Mouse (Mus musculus) monocyte, adult 2 months (primary cell): ENCODE measurements around the gene Gm10424.
"Not testable (repeated sequence)": the region's sequence is repeated elsewhere in the genome, so short reads cannot be mapped to it uniquely, and the experiment has no call there.

Experiments
- DNase-seq, 2 experiments: peaks; one replicate each; pipeline ENCODE4 v3.0.0; 2022; ENCODE audit warnings: low spot score in 2 of 2, low read depth in 1 of 2

The Gm10424 gene

GRCm38 (mm10) chr5:95272668-95273067, at the start of gene Gm10424:
Gm10424 (minus strand) TSS chr5:95272768.
- DNase-seq = not testable (repeated sequence)

- not testable (repeated sequence) for DNase-seq
These were observed 33.0 kb upstream of the Gm10424 start, which contains the start of gene Gm3259 for GRCm38 (mm10) chr5:95305611-95306010. Gm3259 (plus strand) TSS chr5:95305911.
